Mouse (Mus musculus) intestine, postnatal 0 days (tissue): ENCODE data around the gene Tmem37. TPM values are rescaled to one million over a fixed set of nuclear protein-coding genes. Genes with fewer than 3 reads are reported as not detected.

Experiments used
- ATAC-seq: fragments of 200-750 bp; cut with Nextera tagmentation; 2 replicates; pipeline ENCODE4 v1.8.0; 2017; ENCODE audit warnings: mild to moderate bottlenecking, moderate TSS enrichment, moderate library complexity
- H3K27ac ChIP-seq: fragments of 300-500 bp; sonication (generic); 2 replicates; pipeline ENCODE4 v1.5.1; 2014; ENCODE audit warnings: mild to moderate bottlenecking, low read depth, low read length, moderate library complexity
- H3K27me3 ChIP-seq: fragments of 300-500 bp; sonication (generic); replicated peaks from 2 replicates; pipeline ENCODE4 v1.6.1; 2014; ENCODE audit warnings: low read length, mixed read lengths; ENCODE audit not compliant: control insufficient read depth, insufficient read depth
- H3K36me3 ChIP-seq: fragments of 300-500 bp; sonication (generic); 2 replicates; pipeline ENCODE4 v1.6.1; 2014; ENCODE audit warnings: mild to moderate bottlenecking, moderate library complexity; ENCODE audit not compliant: control insufficient read depth, insufficient read depth
- H3K4me1 ChIP-seq: fragments of 300-500 bp; sonication (generic); replicated peaks from 2 replicates; pipeline ENCODE4 v1.6.1; 2014; ENCODE audit warnings: antibody characterized with exemption, low read length, mixed read lengths; ENCODE audit not compliant: control insufficient read depth, insufficient read depth
- H3K4me2 ChIP-seq: fragments of 300-500 bp; sonication (generic); replicated peaks from 2 replicates; pipeline ENCODE4 v1.6.1; 2014; ENCODE audit warnings: low read depth, mild to moderate bottlenecking, moderate library complexity
- H3K4me3 ChIP-seq: fragments of 300-500 bp; sonication (generic); 2 replicates; pipeline ENCODE4 v1.5.1; 2014; ENCODE audit warnings: low read depth, low read length
- H3K9ac ChIP-seq: fragments of 300-500 bp; sonication (generic); 2 replicates; pipeline ENCODE4 v1.6.1; 2014; ENCODE audit warnings: mild to moderate bottlenecking, low read depth, low read length
- H3K9me3 ChIP-seq: fragments of 300-500 bp; sonication (generic); 2 replicates; pipeline ENCODE4 v1.6.1; 2016; ENCODE audit warnings: mixed run types; ENCODE audit not compliant: control insufficient read depth
- CTCF ChIP-seq: sonication (generic); IDR thresholded peaks from 2 replicates; pipeline ENCODE4 v1.5.1; 2016; ENCODE audit warnings: low read depth, mild to moderate bottlenecking, control low read depth, antibody characterized with exemption, moderate library complexity
- WGBS: fragments of 180-500 bp; shearing (Covaris S2); extraction: QIAGEN DNeasy Blood & Tissue Kit; methylation state at CpG from one replicate; pipeline ENCODE4 v1.1.7; 2014; 5-methylcytosine and 5-hydroxymethylcytosine counted together
- polyA plus RNA-seq: library from polyadenylated mRNA; unstranded; fragments of >200 nt; fragmentation: Nextera tagmentation; extraction: Ambion mirVana; gene quantifications from 2 replicates; pipeline ENCODE4 v1.2.1, GENCODE M21; 2015

Gene Tmem37
- polyA plus RNA-seq, 1 experiment from 2014 or later: 673 TPM

DNA sequence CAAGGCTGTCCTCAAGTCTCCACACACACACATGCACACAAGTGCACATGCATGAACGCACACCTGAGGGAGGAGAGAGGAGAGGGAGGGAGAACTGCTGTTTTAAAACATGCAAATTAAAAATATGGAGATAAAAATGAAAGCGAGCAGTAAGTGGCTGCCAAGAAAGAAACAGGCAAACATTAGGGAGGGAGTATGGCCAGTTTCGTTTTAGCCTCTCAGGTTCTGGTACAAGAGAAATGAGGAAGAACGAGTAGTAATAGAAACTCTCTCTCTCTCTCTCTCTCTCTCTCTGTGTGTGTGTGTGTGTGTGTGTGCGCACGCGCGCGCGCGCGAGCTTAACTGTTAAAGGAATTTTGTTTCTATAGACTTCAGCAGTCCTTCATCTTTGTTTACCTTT lies 54.4 kb downstream of the Tmem37 start:
- Histone ChIP-seq H3K9me3 (no peaks in the 10 kb centered on the region), H3K27ac (no peak overlapping the region), H3K4me3 (no peak overlapping the region), H3K4me2 (no peak overlapping the region), H3K36me3 (no peaks in the 10 kb centered on the region), H3K9ac (no peak overlapping the region), H3K27me3 (no peaks in the 10 kb centered on the region), H3K4me1 (no peaks in the 10 kb centered on the region)
- no peak for TF ChIP-seq CTCF
- ATAC-seq: no peak
- WGBS: 83% methylated on average over 12 of the region's 12 CpGs

DNA sequence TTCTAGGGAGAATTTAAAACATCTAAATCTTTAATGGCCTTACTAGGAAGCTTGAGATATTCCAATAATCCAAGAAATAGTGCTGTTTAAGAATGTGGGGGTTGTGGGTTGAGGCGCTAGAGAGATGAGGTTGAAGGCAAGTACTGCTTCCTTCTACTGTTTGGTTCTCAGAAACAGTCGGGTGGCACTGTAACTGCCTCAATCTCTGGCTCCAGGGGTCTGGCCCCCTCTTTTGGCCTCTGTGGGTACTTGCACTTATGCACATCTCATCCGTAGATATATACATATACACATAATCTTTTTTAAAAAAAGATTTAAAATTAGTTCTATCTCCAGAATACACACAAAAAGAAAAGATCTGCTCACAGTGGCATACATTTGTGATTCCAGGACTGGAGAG lies 55.0 kb downstream of the Tmem37 start:
- no peaks in the 10 kb centered on the region for H3K36me3 ChIP-seq
- H3K27ac ChIP-seq: no peak overlapping the region
- ATAC-seq: no peak
- no peak overlapping the region for H3K9ac ChIP-seq
- WGBS: 72% methylated on average over 3 of the region's 3 CpGs
- H3K27me3 ChIP-seq: no peaks in the 10 kb centered on the region
- no peaks in the 10 kb centered on the region for H3K4me1 ChIP-seq
- no peaks in the 10 kb centered on the region for H3K9me3 ChIP-seq
- no peak overlapping the region for H3K4me3 ChIP-seq
- no peak overlapping the region for H3K4me2 ChIP-seq
- 0 out of 2 replicates have a peak, but pooled peaks have one; percentile 7 for TF ChIP-seq CTCF

Other genes starting within 250 kb of the Tmem37 start
- 2.4 and 3.0 TPM in 2 replicates for gene Ptpn4, start 236.5 kb downstream of the Tmem37 start, polyA plus RNA-seq
- gene Tmem177, start 160.9 kb downstream of the Tmem37 start, polyA plus RNA-seq: 4.3 and 4.4 TPM in 2 replicates
- gene Cfap221, start 76.8 kb downstream of the Tmem37 start, polyA plus RNA-seq: 0.09 TPM in 1 of 2 replicates, not detected in the other
- gene Sctr, start 67.2 kb downstream of the Tmem37 start, polyA plus RNA-seq: 0.98 and 0.99 TPM in 2 replicates
- gene Dbi, start 47.0 kb upstream of the Tmem37 start, polyA plus RNA-seq: 3,066 and 3,164 TPM in 2 replicates
- gene 3110009E18Rik, start 47.1 kb upstream of the Tmem37 start, polyA plus RNA-seq: 8.2 and 8.7 TPM in 2 replicates
- 1.0 and 1.1 TPM in 2 replicates for gene Steap3, start 198.6 kb upstream of the Tmem37 start, polyA plus RNA-seq